Mouse (Mus musculus) heart, postnatal 25 days (tissue): ENCODE measurements around the gene Krtap16-1. TPM values are rescaled to one million over a fixed set of nuclear protein-coding genes. Genes with fewer than 3 reads are reported as not detected.

ENCODE experiments used
- DNase-seq: peaks from one replicate; pipeline ENCODE4 v3.0.0; 2022; ENCODE audit warnings: low spot score
- intact Hi-C: fragments of 180-260 bp; cut with DNase I; formaldehyde crosslinking; loops from one replicate; pipeline ENCODE4 v1.15.1; 2025
- total RNA-seq, 2 experiments: library from RNA; stranded (reverse); gene quantifications; 2 replicates each; pipeline ENCODE4 v1.2.3; 2021

Gene Krtap16-1
- total RNA-seq: not detected

DNA sequence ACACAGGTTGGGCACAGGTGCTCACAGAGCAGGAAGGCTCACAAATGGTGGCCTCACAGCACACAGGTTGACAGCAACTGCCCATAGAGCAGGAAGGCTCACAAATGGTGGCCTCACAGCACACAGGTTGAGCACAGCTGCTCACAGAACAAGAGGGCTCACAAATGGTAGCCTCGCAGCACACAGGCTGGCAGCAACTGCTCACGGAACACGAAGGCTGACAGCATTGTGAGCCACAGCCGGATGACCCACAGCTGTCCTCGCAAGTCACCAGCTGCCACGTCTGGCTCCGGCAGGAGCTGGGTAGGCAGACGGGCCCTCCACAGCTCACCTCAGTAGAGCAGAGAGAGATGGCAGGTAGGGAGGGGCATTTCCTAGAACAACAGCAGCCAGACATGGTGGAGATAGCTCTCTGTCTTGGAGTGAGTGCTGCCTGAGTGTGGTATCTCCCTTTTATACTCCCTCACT lies at the start of gene Krtap16-1:
Krtap16-1 (minus strand) TSS at position 418 of the 468 bp plus-strand sequence.
- intact Hi-C loops: no loop called here
- DNase-seq: no peak

DNA sequence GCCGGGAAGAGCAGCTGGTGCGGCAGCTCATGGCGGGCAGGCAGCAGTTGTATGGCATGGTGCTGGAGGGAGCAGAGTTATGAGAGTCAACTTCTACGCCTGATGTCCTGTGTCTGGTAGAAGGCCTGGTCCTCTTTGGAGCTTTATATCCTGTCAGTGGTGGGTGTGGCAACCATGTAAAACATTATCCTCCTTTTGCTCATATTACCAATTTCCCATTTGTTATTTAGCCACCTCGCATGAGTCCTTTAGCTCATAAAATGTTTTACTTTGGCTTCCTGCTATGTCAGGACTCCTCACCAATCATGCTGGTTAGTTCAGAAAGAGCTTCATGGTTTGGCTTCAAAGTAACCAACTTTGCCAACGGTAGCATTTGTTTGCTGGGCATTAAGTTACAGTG lies 43.4 kb upstream of the Krtap16-1 start, which contains the start of gene Krt33b:
Krt33b (minus strand) TSS at position 101 of the 400 bp plus-strand sequence.
- no peak for DNase-seq
- intact Hi-C loops: no loop called here

DNA sequence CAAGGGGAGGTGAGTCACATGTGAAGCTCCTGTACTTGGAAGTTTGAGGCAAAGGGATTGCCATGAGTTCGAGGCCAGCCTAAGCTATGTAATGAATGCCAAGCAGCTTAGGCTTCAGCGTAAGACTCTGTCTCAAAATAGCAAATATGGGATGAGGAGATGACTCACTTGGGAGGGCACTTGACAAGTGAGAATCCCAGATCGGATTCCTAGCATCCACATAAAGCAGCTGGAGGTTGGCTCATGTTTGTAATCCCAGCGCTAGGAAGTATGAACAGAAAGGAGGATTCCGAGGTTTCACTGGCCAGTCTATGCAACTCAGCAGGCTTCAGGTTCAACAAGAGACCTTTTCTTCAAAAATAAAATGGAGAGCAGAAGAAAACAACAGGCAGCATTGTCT lies 35.0 kb upstream of the Krtap16-1 start:
- intact Hi-C loops: no loop called here
- no peak for DNase-seq

DNA sequence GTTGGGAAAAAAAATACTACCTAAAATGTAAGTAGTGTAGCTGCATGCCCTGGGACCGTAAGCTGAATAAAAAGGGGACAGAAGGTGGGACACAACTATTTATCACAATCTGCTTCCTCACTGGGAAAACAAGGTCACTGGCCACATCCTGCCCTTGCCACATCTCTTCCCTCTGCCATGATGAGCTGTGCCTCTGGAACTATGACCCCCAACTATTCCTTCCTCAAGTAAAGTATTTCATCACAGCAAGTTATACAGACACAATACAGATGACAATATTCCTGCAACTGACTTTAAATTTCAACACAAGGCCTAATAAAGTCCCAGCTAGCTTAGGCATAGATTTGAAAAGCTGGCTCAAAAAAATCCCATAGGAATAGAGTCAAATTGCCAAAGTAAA lies 33.1 kb upstream of the Krtap16-1 start:
- intact Hi-C loops: no loop called here
- no peak for DNase-seq

DNA sequence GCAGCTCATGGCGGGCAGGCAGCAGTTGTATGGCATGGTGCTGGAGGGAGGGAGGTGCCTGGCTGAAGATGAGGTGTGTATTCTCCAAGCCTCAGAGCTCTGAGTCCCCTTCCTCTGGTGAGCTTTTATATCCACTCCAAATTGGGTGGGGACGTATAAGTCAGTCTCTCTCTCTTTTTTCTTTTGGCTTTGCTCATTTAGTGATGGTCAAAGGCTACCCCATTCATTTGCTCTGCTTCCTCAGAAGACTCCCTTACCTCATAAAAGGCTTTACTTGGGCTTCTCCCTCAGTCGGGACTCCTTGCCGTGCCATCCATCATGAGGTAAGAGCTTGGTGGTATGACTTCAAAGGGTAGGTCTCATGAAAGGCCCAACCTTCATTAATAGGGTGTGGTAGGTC lies 29.7 kb upstream of the Krtap16-1 start, which contains the start of gene Krt33a:
Krt33a (minus strand) TSS at position 101 of the 400 bp plus-strand sequence.
- intact Hi-C loops: no loop called here
- no peak for DNase-seq

DNA sequence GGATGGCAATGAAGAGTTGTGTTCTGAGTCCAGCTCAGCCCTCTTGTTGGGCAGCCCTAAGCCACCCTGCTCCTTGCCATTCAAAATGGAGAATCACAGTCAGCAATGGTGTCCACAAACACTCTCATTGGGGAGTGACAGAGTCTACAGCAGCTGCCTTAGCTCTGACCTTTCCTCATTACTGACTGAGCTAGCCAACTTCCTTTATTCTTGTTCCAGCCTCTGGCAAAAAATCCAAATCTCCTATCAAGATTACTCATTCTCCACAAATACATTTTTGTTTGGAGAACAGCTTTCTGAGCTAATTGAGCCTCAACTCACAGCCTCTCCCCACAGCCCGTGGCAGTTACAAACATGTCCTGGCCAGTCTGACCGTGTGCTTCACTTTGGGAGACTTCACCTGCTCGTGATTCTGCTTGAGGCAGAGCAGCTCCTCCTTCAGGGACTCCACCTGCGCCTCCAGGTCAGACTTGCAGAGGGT lies 27.3 kb upstream of the Krtap16-1 start:
- DNase-seq: no peak
- intact Hi-C loops: no loop called here

DNA sequence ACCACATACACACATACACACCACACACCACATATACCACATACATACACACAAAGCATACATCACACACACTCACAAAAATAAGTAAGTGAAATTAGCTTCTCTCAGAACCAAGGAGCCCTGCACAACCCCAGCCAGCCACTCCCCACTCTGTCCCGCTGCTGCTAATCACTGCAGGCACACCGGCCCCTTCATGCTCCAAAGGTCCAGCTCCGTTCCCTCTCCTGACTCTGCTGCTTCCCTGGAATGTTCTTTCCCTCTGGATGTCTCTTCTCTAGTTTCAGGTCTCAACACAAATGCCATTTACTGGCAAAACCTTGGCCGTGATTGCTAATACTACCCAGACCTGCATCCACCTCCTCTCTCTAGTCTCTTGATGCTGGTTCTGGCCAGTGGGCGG lies 24.3 kb upstream of the Krtap16-1 start:
- no peak for DNase-seq
- intact Hi-C loops: no loop called here

DNA sequence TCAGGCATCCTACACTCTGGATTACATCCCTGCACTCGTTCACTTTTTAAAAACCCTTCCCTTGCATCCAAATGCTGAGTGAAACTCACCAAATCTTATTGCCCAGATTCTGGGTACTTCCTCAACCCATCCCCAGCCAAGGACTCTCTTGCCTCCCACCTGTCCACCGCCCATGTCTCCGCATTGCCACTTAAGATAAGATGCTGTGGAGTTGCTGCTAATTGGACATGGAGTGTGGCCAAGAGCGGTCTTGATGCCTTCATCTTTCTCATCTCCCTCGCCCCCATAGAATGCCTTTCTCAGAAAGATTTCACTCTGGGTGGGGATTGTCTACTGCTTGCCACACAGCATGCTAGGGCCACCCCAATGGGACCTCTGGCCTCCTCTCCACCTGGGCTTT lies 21.9 kb upstream of the Krtap16-1 start:
- no peak for DNase-seq
- intact Hi-C loops: no loop called here

- no peak for DNase-seq
- intact Hi-C loops: no loop called here
Observed at GRCm38 (mm10) chr11:100006624-100007023, 20.2 kb upstream of the Krtap16-1 start.

- intact Hi-C loops: loop anchor here (2.0 kb wide), 1 partner anchor 539 kb away; no protein-coding TSS in a partner anchor
- DNase-seq: no peak
Observed at GRCm38 (mm10) chr11:100005905-100006304, 19.5 kb upstream of the Krtap16-1 start.

DNA sequence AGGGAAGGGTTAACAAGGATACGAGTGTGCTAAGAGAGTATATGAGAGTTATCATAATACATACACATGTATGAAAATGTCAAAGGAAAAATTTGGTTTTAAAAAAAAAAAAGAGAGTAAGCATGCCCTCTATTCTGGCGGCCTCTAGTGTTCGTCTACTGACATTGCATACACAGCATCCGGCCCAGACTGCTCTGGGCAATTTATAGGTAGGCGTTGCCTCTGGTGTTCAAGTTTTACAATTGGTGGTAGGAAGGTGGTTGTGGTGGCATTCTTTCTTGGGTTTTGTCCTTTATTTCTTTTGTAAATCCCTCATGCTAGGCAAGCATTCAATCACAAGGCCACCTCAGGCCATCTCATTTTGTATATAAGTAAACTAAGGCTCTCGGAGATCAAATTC lies 18.4 kb upstream of the Krtap16-1 start:
- DNase-seq: no peak

DNA sequence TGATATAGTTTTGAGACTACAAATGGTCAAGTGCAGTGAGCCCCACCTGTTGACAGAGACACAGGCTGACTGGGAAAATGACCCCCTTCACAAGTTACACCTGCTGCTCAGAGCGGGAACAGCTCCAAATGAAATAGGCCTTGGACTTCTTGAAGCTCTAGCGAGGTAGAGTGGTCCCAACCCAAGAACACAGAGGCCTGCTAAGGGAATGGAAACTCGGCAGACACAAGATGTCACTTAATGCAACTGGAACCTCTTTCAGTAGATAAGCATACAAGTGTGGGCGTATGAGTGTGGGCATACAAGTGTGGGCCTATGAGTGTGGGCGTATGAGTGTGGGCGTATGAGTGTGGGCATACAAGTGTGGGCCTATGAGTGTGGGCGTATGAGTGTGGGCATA lies 12.7 kb upstream of the Krtap16-1 start:
- no peak for DNase-seq
- intact Hi-C loops: no loop called here

More for the DNA sequence above, 18.4 kb upstream of the Krtap16-1 start:
- intact Hi-C loops: loop anchor here (2.0 kb wide), 1 partner anchor 538 kb away; no protein-coding TSS in a partner anchor

GRCm38 (mm10) chr11:99994384-99994661 lies 7.9 kb upstream of the Krtap16-1 start:
- no peak for DNase-seq
- intact Hi-C loops: no loop called here

GRCm38 (mm10) chr11:99993620-99994383 lies 7.4 kb upstream of the Krtap16-1 start, which contains the start of gene Krtap17-1:
Gene Krtap17-1 (minus strand): TSS chr11:99993994.
- intact Hi-C loops: no loop called here
- no peak for DNase-seq

- no peak for DNase-seq
- intact Hi-C loops: no loop called here
Observed at GRCm38 (mm10) chr11:99990571-99990970, 4.2 kb upstream of the Krtap16-1 start.

DNA sequence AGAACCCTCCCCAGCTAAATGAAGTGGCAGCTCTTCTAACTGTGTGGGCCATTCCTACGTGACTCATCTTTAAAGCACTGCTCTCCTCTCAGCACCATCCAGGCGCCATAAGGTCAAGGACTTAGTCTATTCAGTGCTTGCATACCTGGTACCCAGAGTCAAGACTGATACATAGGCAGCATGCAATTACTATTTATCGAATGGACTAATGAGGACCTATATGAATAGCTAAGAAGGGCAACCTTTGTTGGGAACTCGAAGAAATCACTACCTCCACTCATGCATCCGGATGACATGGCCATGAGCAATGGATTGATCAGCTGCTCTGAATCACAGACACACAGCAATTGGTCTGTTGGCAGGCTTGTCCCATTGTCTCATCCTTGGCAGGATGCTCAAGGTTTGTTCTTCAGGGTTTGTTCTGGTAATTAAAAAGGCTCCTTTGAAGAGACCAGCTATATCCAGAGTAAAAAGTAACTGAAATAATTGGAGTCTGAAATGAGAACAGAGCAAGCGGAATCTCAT lies 3.5 kb upstream of the Krtap16-1 start:
- intact Hi-C loops: no loop called here
- DNase-seq: no peak

DNA sequence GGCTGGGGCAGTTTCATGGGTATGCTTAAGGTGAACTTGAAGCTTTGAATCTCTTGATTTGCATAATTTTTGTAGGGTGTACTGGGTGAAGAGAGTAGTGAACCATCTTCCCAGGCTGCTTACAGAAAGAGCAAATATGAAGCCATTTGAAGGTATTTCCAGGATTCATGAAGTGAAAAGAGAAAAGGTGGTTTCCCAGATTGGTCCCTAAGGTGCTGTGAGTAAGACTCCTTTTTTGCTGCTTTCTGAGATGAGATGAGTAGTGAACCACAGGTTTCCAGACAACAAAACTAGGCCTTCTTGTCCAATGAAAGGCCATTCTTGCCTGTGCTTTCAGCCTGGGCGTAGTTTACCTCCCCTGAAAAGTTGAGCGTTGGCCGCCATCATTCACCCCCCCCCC lies 2.1 kb upstream of the Krtap16-1 start:
- intact Hi-C loops: no loop called here
- no peak for DNase-seq

DNA sequence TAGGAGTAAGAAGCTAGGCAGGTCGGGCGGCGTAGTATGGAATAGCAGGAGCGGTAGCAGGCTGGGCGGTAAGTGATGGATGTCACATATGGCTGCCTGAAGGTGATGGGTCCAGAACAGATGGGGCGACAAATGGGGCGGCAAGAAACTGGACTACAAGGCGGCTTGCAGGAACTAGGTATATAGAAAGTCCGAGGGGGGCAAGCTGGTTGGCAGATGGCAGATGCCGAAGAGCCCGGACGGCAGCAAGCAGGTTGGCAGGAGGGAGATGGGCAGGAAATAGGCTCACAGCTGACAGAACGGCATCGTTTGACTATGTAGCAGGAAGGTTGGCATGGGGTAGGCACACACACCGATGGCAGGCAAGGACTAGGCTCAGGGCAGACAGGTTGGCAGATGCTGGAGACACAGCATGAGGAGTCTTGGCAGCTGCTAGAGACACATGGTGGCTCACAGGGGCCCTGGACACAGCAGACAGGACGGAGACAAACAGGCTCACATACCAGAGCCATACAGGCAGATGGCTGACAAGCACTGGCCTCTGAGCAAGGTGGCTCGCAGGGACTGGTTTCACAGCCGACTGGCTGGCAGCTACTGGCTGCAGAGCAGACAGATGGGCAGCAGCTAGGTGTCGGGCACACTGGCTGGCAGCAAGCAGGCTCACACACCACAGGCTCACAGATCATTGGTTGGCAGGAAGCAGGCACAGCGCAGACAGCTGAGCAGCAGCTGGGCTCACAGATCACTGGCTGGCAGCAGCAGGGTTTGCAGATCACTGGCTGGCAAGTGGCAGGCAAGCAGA lies 905 bp downstream of the Krtap16-1 start:
- no peak for DNase-seq
- intact Hi-C loops: no loop called here

GRCm38 (mm10) chr11:99983442-99983841 lies 3.0 kb downstream of the Krtap16-1 start:
- DNase-seq: no peak
- intact Hi-C loops: no loop called here

DNA sequence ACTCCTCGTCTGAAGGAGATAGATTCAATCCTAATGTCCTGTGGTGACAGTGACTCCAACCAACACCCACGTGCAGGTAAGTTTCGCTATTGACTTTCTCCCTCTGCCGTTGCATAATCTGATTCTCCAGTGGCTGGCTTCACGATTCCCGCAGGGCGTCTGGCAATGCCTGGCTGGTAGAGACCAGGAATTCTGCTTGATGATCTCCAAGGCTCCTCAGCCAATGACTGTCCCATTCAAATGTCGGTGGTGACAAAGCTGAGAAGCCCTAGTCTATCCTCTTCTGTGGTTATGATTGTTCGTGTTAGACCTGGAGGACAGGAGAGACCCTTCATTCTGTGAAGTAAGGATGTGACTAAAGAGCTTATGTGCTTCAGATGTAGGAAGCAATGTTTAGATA lies 3.7 kb downstream of the Krtap16-1 start:
- no peak for DNase-seq
- intact Hi-C loops: no loop called here

GRCm38 (mm10) chr11:99978953-99979352 lies 7.4 kb downstream of the Krtap16-1 start, which contains the start of gene Krtap29-1:
Gene Krtap29-1 (minus strand): TSS chr11:99979053.
- intact Hi-C loops: no loop called here
- no peak for DNase-seq
